Mouse (Mus musculus): ENCODE results near the gene Ckb.
"Not testable (repeated sequence)": the region's sequence is repeated elsewhere in the genome, so short reads cannot be mapped to it uniquely, and the experiment has no call there.

The Ckb gene

GRCm38 (mm10) chr12:111668457-111668912 lies 3.7 kb downstream of the Ckb start:
- DNase-seq (ENCODE audit: low spot score): peak; percentile 98

GRCm38 (mm10) chr12:111667421-111667820 lies 4.7 kb downstream of the Ckb start:
- no peak for DNase-seq (ENCODE audit: low spot score)

GRCm38 (mm10) chr12:111666380-111666779 lies 5.8 kb downstream of the Ckb start:
- DNase-seq (ENCODE audit: low spot score): no peak

GRCm38 (mm10) chr12:111665041-111665880 lies 6.9 kb downstream of the Ckb start:
- DNase-seq (ENCODE audit: low spot score): peak; percentile 42

- DNase-seq (ENCODE audit: low spot score): peak; percentile 67
Measured at GRCm38 (mm10) chr12:111664144-111664634, 7.9 kb downstream of the Ckb start.

GRCm38 (mm10) chr12:111663228-111664143 lies 8.7 kb downstream of the Ckb start:
- no peak for DNase-seq (ENCODE audit: low spot score)

- not testable (repeated sequence) for DNase-seq (ENCODE audit: low spot score)
Measured at GRCm38 (mm10) chr12:111661554-111661953, 10.6 kb downstream of the Ckb start.

- no peak for DNase-seq (ENCODE audit: low spot score)
Measured at GRCm38 (mm10) chr12:111660628-111661027, 11.5 kb downstream of the Ckb start.

- DNase-seq (ENCODE audit: low spot score): no peak
Measured at GRCm38 (mm10) chr12:111659331-111659730, 12.8 kb downstream of the Ckb start.

- DNase-seq (ENCODE audit: low spot score): no peak
Measured at GRCm38 (mm10) chr12:111655695-111656094, 16.4 kb downstream of the Ckb start.

- peak; percentile 70 for DNase-seq (ENCODE audit: low spot score)
Measured at GRCm38 (mm10) chr12:111653434-111653833, 18.7 kb downstream of the Ckb start.

- DNase-seq (ENCODE audit: low spot score): no peak
Measured at GRCm38 (mm10) chr12:111652953-111653352, 19.2 kb downstream of the Ckb start.

- DNase-seq (ENCODE audit: low spot score): peak; percentile 59
Measured at GRCm38 (mm10) chr12:111648061-111648645, 24.0 kb downstream of the Ckb start.
